Mouse (Mus musculus) brown adipose tissue, adult 24 weeks (tissue): Measurements from ENCODE around the gene Rhoa. TPM values are rescaled to one million over a fixed set of nuclear protein-coding genes. Genes with fewer than 3 reads are reported as not detected.
"Not testable (repeated sequence)": the region's sequence is repeated elsewhere in the genome, so short reads cannot be mapped to it uniquely, and the experiment has no call there.

Experiments used
- H3K27ac ChIP-seq: fragments of 200-500 bp; replicated peaks from 2 replicates; pipeline ENCODE4 v1.5.1; 2012; ENCODE audit warnings: low read depth, mild to moderate bottlenecking, low read length
- H3K4me1 ChIP-seq: fragments of 200-500 bp; 2 replicates; pipeline ENCODE4 v1.6.1; 2012; ENCODE audit warnings: low read length, mixed read lengths; ENCODE audit not compliant: control insufficient read depth, insufficient read depth, insufficient read length
- H3K4me3 ChIP-seq: fragments of 200-500 bp; 2 replicates; pipeline ENCODE4 v1.5.1; 2012; ENCODE audit warnings: low read depth, mild to moderate bottlenecking, low read length, moderate library complexity; ENCODE audit not compliant: insufficient read depth
- polyA plus RNA-seq: library from polyadenylated mRNA; stranded (reverse); fragments of >200 nt; gene quantifications from 2 replicates; pipeline ENCODE4 v1.2.4, GENCODE M21; 2012; ENCODE audit not compliant: missing spikeins, insufficient read depth, insufficient read length

The Rhoa gene
- polyA plus RNA-seq, 1 experiment = 299 TPM

- Histone ChIP-seq H3K27ac (peak overlapping the region; percentile 97), H3K4me1 (peaks cover 16% of the 10 kb centered on the region), H3K4me3 (peak overlapping the region; percentile 87)
Measured at GRCm38 (mm10) chr9:108306571-108306980, 647 bp downstream of the Rhoa start.

DNA sequence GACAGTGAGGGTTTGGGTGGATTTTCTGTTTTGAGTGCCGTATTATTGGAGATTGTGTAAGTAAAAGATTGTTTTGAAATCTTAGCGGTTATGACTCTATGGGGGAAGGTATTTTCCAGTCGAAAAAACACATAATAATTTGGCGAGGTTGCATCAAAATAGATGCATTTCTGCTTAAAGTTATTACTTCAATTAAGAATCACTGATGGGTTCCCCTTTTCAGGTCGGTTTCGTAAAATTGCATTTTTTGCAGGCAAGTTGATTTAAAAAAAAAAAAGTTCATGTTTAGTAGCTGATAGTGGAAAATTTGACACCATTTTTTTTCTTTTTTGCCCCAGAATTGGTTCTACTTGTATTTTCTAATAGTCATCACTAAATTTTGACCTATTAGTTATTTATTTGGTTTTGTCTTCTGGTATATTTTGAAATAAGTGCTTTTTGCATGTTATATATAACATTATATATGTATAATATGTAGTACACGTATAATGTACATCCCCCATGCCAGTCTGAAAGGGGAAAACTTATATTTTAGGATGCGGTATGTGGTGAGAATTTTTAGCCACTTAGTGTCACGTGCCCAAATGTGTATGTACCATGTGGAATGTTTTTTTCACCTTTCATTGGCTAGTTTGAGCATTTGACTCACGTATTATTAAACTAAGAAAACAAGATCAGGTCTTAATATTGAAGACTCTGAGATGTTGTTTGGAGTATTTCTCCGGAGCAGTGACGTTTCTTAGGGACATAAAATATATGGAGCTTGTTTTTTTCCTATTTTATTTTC is 1.3 kb downstream of the Rhoa start:
- Histone ChIP-seq H3K4me1 (peaks cover 21% of the 10 kb centered on the region), H3K27ac (peak overlapping the region; percentile 82), H3K4me3 (peak overlapping the region; percentile 87)

DNA sequence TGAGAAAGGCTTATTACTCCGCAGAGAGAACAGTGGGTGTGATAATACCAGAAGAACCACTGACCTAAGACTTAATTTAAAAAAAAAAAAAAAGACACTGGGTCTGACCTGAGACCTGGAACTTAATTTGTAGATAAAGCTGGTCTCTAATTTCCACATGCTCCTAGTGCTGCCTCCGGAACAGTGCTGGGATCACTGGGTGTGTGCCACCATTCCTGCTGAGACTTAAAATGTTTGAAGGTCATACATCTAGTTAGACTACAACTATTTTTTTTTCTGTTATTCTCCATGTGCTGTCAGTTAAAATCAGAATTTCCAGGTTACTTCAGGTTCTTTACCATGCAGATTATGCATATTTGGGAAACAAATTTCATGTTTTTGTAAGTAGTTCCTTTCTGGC is 2.2 kb downstream of the Rhoa start:
- Histone ChIP-seq H3K4me3 (peak overlapping the region; percentile 44), H3K27ac (no peak overlapping the region), H3K4me1 (peaks cover 21% of the 10 kb centered on the region)

DNA sequence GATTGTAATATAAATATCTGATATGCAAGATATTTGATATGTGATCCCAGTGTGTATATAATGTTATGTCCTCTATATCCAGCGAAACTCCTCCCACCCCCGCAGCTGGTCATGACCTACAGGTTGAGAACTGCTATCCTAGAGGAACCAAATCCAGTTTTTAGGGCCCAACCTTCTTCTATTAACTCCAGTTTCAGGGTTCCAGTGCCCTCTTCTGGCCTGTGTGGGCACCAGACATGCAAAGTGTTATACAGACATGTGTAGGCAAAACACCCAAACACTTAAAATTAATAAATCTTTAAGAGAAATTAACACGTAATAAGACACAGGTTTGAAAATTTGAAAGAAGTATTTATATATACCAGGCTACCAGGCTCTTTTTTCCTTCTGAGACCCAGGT is 11.6 kb downstream of the Rhoa start:
- no peak overlapping the region for H3K4me3 ChIP-seq
- no peak overlapping the region for H3K27ac ChIP-seq
- peaks cover 5% of the 10 kb centered on the region for H3K4me1 ChIP-seq

GRCm38 (mm10) chr9:108318462-108318861 is 12.5 kb downstream of the Rhoa start:
- Histone ChIP-seq H3K4me3 (no peak overlapping the region), H3K27ac (no peak overlapping the region), H3K4me1 (peaks cover 5% of the 10 kb centered on the region)

DNA sequence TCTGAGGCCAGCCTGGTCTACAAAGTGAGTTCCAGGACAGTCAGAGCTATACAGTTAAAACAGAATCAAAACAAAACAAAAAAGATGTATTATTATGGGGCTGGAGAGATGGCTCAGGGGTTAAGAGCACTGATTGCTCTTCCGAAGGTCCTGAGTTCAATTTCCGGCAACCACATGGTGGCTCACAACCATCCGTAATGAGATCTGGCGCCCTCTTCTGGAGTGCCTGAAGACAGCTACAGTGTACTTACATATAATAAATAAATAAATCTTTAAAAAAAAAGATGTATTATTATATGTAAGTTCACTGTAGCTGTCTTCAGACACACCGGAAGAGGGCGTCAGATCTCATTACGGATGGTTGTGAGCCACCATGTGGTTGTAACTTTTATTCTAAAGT is 16.1 kb downstream of the Rhoa start:
- not testable (repeated sequence) for H3K4me3 ChIP-seq, H3K4me1 ChIP-seq, H3K27ac ChIP-seq

DNA sequence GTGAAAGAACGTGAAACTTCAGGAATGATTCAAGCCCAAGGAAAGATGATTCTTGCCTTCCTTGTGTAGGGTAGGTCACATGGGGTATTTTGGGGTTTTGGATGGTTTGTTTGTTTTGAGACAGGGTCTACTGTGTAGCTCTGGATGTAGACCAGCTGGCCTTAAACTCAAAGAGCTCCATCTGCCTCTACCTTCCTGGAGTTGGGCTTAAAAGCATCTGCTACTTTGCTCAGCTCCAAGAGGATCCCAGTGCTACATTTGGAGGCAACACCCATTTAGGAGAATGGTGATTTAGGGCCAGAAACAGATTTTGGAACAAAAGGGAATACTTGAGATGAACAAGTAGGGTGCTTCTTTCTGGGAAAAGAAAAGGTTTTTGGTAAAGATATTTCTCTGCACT is 18.9 kb downstream of the Rhoa start:
- Histone ChIP-seq H3K27ac (no peak overlapping the region), H3K4me1 (no peaks in the 10 kb centered on the region; the same call in 1 of the 2 replicates), H3K4me3 (no peak overlapping the region)

GRCm38 (mm10) chr9:108325811-108326210 is 19.9 kb downstream of the Rhoa start:
- H3K4me3 ChIP-seq = no peak overlapping the region
- H3K4me1 ChIP-seq = no peaks in the 10 kb centered on the region; the same call in 1 of the 2 replicates
- no peak overlapping the region for H3K27ac ChIP-seq

GRCm38 (mm10) chr9:108337848-108338550 is 32.1 kb downstream of the Rhoa start:
- H3K27ac ChIP-seq = peak overlapping the region; percentile 76
- peak overlapping the region; percentile 90; the same call in 1 of the 2 replicates for H3K4me3 ChIP-seq

DNA sequence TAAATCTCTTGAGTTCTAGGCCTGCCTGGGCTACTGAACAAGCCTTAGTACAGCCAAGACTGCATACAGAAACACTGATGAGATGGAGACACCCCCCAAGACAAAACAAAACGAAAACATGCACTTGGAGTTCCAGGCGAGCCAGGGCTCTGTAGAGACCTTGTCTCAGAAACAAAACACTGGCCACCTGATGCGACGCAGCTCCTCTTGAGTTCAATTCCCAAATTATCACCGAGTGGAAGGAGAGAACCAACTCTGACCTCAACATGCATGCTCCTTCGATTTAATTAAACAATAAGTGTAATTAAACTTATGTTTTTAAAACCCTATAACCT is 32.6 kb downstream of the Rhoa start:
- Histone ChIP-seq H3K27ac (peak overlapping the region; percentile 76), H3K4me3 (peak overlapping the region; percentile 90; the same call in 1 of the 2 replicates), H3K4me1 (peaks cover 10% of the 10 kb centered on the region)

More at GRCm38 (mm10) chr9:108337848-108338550, 32.1 kb downstream of the Rhoa start:
- H3K4me1 ChIP-seq = peaks cover 10% of the 10 kb centered on the region

- H3K27ac ChIP-seq = peak within 1 kb of the TSS; percentile 91
- H3K4me3 ChIP-seq = peak within 1 kb of the TSS; percentile 90
- H3K4me1 ChIP-seq = peaks cover 10% of the 10 kb centered on the region
Measured at GRCm38 (mm10) chr9:108338886-108339781, 33.2 kb downstream of the Rhoa start, which contains the start of gene Gpx1. Gpx1 (plus strand) TSS chr9:108338903.

DNA sequence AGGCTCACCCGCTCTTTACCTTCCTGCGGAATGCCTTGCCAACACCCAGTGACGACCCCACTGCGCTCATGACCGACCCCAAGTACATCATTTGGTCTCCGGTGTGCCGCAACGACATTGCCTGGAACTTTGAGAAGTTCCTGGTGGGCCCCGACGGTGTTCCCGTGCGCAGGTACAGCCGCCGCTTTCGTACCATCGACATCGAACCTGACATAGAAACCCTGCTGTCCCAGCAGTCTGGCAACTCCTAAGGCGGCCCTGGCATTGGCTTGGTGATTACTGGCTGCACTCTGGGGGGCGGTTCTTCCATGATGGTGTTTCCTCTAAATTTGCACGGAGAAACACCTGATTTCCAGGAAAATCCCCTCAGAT is 33.9 kb downstream of the Rhoa start:
- Histone ChIP-seq H3K4me1 (peaks cover 10% of the 10 kb centered on the region), H3K27ac (peak overlapping the region; percentile 91), H3K4me3 (peak overlapping the region; percentile 90)

- peaks cover 10% of the 10 kb centered on the region for H3K4me1 ChIP-seq
- peak overlapping the region; percentile 91 for H3K27ac ChIP-seq
- peak overlapping the region; percentile 90 for H3K4me3 ChIP-seq
Measured at GRCm38 (mm10) chr9:108340258-108341138, 34.6 kb downstream of the Rhoa start.

- H3K4me3 ChIP-seq = peak overlapping the region; percentile 16; the same call in 1 of the 2 replicates
- peaks cover 10% of the 10 kb centered on the region for H3K4me1 ChIP-seq
- H3K27ac ChIP-seq = peak overlapping the region; percentile 88
Measured at GRCm38 (mm10) chr9:108341139-108341475, 35.2 kb downstream of the Rhoa start.
